Mouse (Mus musculus) lung, postnatal 0 days (tissue): ENCODE measurements around the gene Cib4.

Experiments
- CTCF ChIP-seq: IDR thresholded peaks from 2 replicates; pipeline ENCODE4 v1.5.1; 2016; ENCODE audit warnings: antibody characterized with exemption, mild to moderate bottlenecking
- EP300 ChIP-seq: IDR thresholded peaks from 2 replicates; pipeline ENCODE4 v1.6.1; 2016; ENCODE audit warnings: antibody characterized with exemption, mild to moderate bottlenecking, control low read depth

- no peak for TF ChIP-seq CTCF
- no peak for TF ChIP-seq EP300
Measured at GRCm38 (mm10) chr5:30586616-30587015, 41.0 kb upstream of the Cib4 start.
